Mouse (Mus musculus): ENCODE data around the gene Dnah11. TPM values are rescaled to one million over a fixed set of nuclear protein-coding genes. Genes with fewer than 3 reads are reported as not detected.

Gene Dnah11
- polyA plus RNA-seq, 1 experiment from 2014 or later: 0.29 TPM

- 80% methylated on average over 3 of the region's 3 CpGs for WGBS
- Histone ChIP-seq H3K9me3 (replicated peaks; ENCODE audit: control insufficient read depth, low read length) (no peaks in the 10 kb centered on the region), H3K27me3 (ENCODE audit: control insufficient read depth, insufficient read depth, low read length) (no peaks in the 10 kb centered on the region), H3K36me3 (replicated peaks; ENCODE audit: control insufficient read depth, insufficient read depth, low read depth, low read length) (no peaks in the 10 kb centered on the region), H3K4me1 (ENCODE audit: control insufficient read depth, insufficient read depth, low read length) (no peaks in the 10 kb centered on the region), H3K4me3 (ENCODE audit: low read depth, low read length) (no peak overlapping the region), H3K4me2 (ENCODE audit: low read depth, low read length) (no peak overlapping the region), H3K27ac (replicated peaks; ENCODE audit: low read depth, low read length) (no peak overlapping the region), H3K9ac (replicated peaks; ENCODE audit: low read length) (no peak overlapping the region)
- DNase-seq (ENCODE audit: low spot score) (no peak), ATAC-seq (replicated peaks; ENCODE audit: insufficient number of reproducible peaks, low FRiP score, low TSS enrichment, low read depth) (no peak)
These were observed 114.0 kb downstream of the Dnah11 start for GRCm38 (mm10) chr12:118084806-118085205.

DNA sequence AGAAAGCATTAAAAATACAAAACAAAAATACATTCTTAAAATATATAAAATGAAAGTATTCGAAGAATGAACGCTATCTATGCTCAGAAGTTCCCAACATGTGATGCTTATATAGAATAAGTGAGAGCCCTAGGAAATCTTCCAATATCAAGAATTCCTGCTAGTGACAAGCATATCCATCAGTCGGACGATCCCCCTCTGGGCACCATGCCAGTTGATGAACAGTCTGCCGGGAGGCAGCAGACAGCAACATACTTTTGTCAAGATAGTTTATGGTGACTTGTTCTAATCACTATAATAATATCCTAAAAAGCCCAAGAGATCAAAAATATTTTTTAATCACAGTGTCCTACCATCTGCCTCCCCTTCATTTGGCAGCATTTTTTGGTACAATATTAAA lies 114.7 kb downstream of the Dnah11 start:
- Histone ChIP-seq H3K4me1 (ENCODE audit: control insufficient read depth, insufficient read depth, low read length) (no peaks in the 10 kb centered on the region), H3K27me3 (ENCODE audit: control insufficient read depth, insufficient read depth, low read length) (no peaks in the 10 kb centered on the region), H3K4me3 (ENCODE audit: low read depth, low read length) (no peak overlapping the region), H3K27ac (replicated peaks; ENCODE audit: low read depth, low read length) (no peak overlapping the region), H3K9ac (replicated peaks; ENCODE audit: low read length) (no peak overlapping the region), H3K36me3 (replicated peaks; ENCODE audit: control insufficient read depth, insufficient read depth, low read depth, low read length) (no peaks in the 10 kb centered on the region), H3K4me2 (ENCODE audit: low read depth, low read length) (no peak overlapping the region), H3K9me3 (replicated peaks; ENCODE audit: control insufficient read depth, low read length) (no peaks in the 10 kb centered on the region)
- ATAC-seq (replicated peaks; ENCODE audit: insufficient number of reproducible peaks, low FRiP score, low TSS enrichment, low read depth) (no peak), DNase-seq (ENCODE audit: low spot score) (no peak)
- WGBS: 89% methylated on average over 5 of the region's 5 CpGs

DNA sequence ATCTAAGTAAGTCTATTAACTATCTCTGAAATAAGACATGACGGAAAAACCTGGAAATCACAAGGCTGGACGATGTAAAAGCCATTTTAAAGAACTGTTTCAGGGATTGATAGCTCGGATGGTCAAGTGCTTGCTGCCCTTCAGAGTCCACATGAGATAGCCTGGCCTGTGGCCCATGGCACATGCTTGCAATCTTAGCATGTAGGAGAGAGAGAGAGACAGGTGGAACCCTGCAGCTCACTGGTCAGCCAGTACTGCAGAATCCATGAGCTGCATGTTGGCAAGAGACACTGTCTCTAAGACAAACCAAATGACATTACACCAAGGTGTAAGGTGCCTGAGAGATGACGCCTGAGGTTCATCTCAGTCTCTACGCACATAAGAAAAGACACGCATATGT lies 118.4 kb downstream of the Dnah11 start:
- Histone ChIP-seq H3K4me3 (ENCODE audit: low read depth, low read length) (no peak overlapping the region), H3K4me1 (ENCODE audit: control insufficient read depth, insufficient read depth, low read length) (no peaks in the 10 kb centered on the region), H3K36me3 (replicated peaks; ENCODE audit: control insufficient read depth, insufficient read depth, low read depth, low read length) (no peaks in the 10 kb centered on the region), H3K9me3 (replicated peaks; ENCODE audit: control insufficient read depth, low read length) (no peaks in the 10 kb centered on the region), H3K9ac (replicated peaks; ENCODE audit: low read length) (no peak overlapping the region), H3K27me3 (ENCODE audit: control insufficient read depth, insufficient read depth, low read length) (no peaks in the 10 kb centered on the region), H3K4me2 (ENCODE audit: low read depth, low read length) (no peak overlapping the region), H3K27ac (replicated peaks; ENCODE audit: low read depth, low read length) (no peak overlapping the region)
- ATAC-seq (replicated peaks; ENCODE audit: insufficient number of reproducible peaks, low FRiP score, low TSS enrichment, low read depth) (no peak), DNase-seq (ENCODE audit: low spot score) (no peak)
- 92% methylated on average over 6 of the region's 6 CpGs for WGBS

- no peaks in the 10 kb centered on the region for H3K4me1 ChIP-seq (ENCODE audit: control insufficient read depth, insufficient read depth, low read length)
- H3K27me3 ChIP-seq (ENCODE audit: control insufficient read depth, insufficient read depth, low read length): no peaks in the 10 kb centered on the region
- no peak overlapping the region for H3K9ac ChIP-seq (replicated peaks; ENCODE audit: low read length)
- no peak overlapping the region for H3K4me2 ChIP-seq (ENCODE audit: low read depth, low read length)
- no peak overlapping the region for H3K27ac ChIP-seq (replicated peaks; ENCODE audit: low read depth, low read length)
- ATAC-seq (replicated peaks; ENCODE audit: insufficient number of reproducible peaks, low FRiP score, low TSS enrichment, low read depth) (no peak), DNase-seq (ENCODE audit: low spot score) (no peak)
- 85% methylated on average over 9 of the region's 9 CpGs for WGBS
- H3K4me3 ChIP-seq (ENCODE audit: low read depth, low read length): no peak overlapping the region
- no peaks in the 10 kb centered on the region for H3K9me3 ChIP-seq (replicated peaks; ENCODE audit: control insufficient read depth, low read length)
- H3K36me3 ChIP-seq (replicated peaks; ENCODE audit: control insufficient read depth, insufficient read depth, low read depth, low read length): no peaks in the 10 kb centered on the region
These were observed 120.3 kb downstream of the Dnah11 start for GRCm38 (mm10) chr12:118078434-118078989.

- DNase-seq (ENCODE audit: low spot score): no peak
- Histone ChIP-seq H3K27me3 (ENCODE audit: control insufficient read depth, insufficient read depth, low read length) (no peaks in the 10 kb centered on the region), H3K9me3 (replicated peaks; ENCODE audit: control insufficient read depth, low read length) (no peaks in the 10 kb centered on the region), H3K27ac (replicated peaks; ENCODE audit: low read depth, low read length) (no peak overlapping the region), H3K4me1 (ENCODE audit: control insufficient read depth, insufficient read depth, low read length) (no peaks in the 10 kb centered on the region), H3K4me2 (ENCODE audit: low read depth, low read length) (no peak overlapping the region), H3K4me3 (ENCODE audit: low read depth, low read length) (no peak overlapping the region), H3K9ac (replicated peaks; ENCODE audit: low read length) (no peak overlapping the region), H3K36me3 (replicated peaks; ENCODE audit: control insufficient read depth, insufficient read depth, low read depth, low read length) (no peaks in the 10 kb centered on the region)
- 81% methylated on average over 3 of the region's 3 CpGs for WGBS
- no peak for ATAC-seq (replicated peaks; ENCODE audit: insufficient number of reproducible peaks, low FRiP score, low TSS enrichment, low read depth)
These were observed 122.0 kb downstream of the Dnah11 start for GRCm38 (mm10) chr12:118076802-118077201.

DNA sequence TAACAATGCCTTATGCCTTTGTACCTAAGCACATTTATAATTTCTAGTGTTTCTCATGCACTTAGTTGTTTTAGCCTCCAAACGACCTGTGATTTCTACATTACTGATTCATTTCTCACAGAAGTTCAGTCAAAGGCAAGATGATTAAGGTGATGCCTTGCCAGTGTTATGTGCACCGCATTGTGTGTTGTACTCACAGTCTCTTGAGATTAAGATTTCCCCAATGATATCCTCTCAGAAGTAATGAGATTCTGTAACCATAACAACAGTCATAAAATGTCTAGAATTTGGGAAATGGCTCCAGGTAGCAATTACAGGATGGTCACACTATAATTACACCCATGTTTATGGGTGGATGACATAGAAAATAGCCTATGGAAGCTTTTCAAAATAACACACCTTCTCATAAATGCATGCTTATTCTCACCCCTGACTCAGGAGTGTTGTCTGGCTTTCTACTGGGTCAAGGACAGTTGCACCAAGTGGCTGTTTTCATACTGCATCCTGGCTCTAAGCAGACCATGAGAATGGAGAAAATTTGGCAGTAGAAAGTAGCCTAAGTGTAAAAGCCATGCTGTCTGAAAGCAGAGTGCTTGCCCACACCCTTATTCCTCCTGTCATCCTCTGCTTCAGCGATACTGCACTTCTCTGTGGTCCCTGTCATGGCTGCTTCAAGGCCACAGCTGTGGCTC lies 126.5 kb downstream of the Dnah11 start:
- Histone ChIP-seq H3K36me3 (replicated peaks; ENCODE audit: control insufficient read depth, insufficient read depth, low read depth, low read length) (no peaks in the 10 kb centered on the region), H3K27ac (replicated peaks; ENCODE audit: low read depth, low read length) (no peak overlapping the region), H3K4me2 (ENCODE audit: low read depth, low read length) (no peak overlapping the region), H3K27me3 (ENCODE audit: control insufficient read depth, insufficient read depth, low read length) (no peaks in the 10 kb centered on the region), H3K9me3 (replicated peaks; ENCODE audit: control insufficient read depth, low read length) (no peaks in the 10 kb centered on the region), H3K4me1 (ENCODE audit: control insufficient read depth, insufficient read depth, low read length) (no peaks in the 10 kb centered on the region), H3K4me3 (ENCODE audit: low read depth, low read length) (no peak overlapping the region), H3K9ac (replicated peaks; ENCODE audit: low read length) (no peak overlapping the region)
- DNase-seq (ENCODE audit: low spot score) (no peak), ATAC-seq (replicated peaks; ENCODE audit: insufficient number of reproducible peaks, low FRiP score, low TSS enrichment, low read depth) (no peak)
- 71% methylated on average over 3 of the region's 3 CpGs for WGBS

- Histone ChIP-seq H3K27me3 (ENCODE audit: control insufficient read depth, insufficient read depth, low read length) (no peaks in the 10 kb centered on the region), H3K4me1 (ENCODE audit: control insufficient read depth, insufficient read depth, low read length) (no peaks in the 10 kb centered on the region), H3K36me3 (replicated peaks; ENCODE audit: control insufficient read depth, insufficient read depth, low read depth, low read length) (no peaks in the 10 kb centered on the region), H3K27ac (replicated peaks; ENCODE audit: low read depth, low read length) (no peak overlapping the region), H3K9me3 (replicated peaks; ENCODE audit: control insufficient read depth, low read length) (no peaks in the 10 kb centered on the region), H3K9ac (replicated peaks; ENCODE audit: low read length) (no peak overlapping the region), H3K4me2 (ENCODE audit: low read depth, low read length) (no peak overlapping the region), H3K4me3 (ENCODE audit: low read depth, low read length) (no peak overlapping the region)
- DNase-seq (ENCODE audit: low spot score) (no peak), ATAC-seq (replicated peaks; ENCODE audit: insufficient number of reproducible peaks, low FRiP score, low TSS enrichment, low read depth) (no peak)
- 91% methylated on average over 1 of the region's 1 CpGs for WGBS
These were observed 127.2 kb downstream of the Dnah11 start for GRCm38 (mm10) chr12:118071667-118072066.

DNA sequence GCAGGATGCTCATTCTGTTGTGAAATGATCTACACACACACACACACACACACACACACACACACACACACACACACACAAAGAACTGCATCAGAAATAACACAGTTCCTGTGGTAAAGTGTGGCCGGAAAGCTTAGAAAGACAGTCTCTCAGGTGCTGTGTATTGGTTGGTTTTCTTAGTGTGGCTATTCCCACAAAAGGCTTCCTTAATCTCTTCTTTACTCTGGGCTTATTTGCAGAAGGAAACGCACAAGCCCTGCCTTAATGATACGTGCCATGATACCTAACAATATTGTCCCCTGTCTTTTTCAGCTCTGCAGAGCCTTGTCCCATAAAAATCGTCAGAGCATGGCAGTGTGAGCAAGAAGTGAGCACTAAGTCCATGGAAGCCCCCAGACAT lies 130.1 kb downstream of the Dnah11 start:
- H3K9ac ChIP-seq (replicated peaks; ENCODE audit: low read length): no peak overlapping the region
- no peaks in the 10 kb centered on the region for H3K36me3 ChIP-seq (replicated peaks; ENCODE audit: control insufficient read depth, insufficient read depth, low read depth, low read length)
- H3K27me3 ChIP-seq (ENCODE audit: control insufficient read depth, insufficient read depth, low read length): no peaks in the 10 kb centered on the region
- H3K4me2 ChIP-seq (ENCODE audit: low read depth, low read length): no peak overlapping the region
- H3K27ac ChIP-seq (replicated peaks; ENCODE audit: low read depth, low read length): no peak overlapping the region
- DNase-seq (ENCODE audit: low spot score) (no peak), ATAC-seq (replicated peaks; ENCODE audit: insufficient number of reproducible peaks, low FRiP score, low TSS enrichment, low read depth) (no peak)
- WGBS: 80% methylated on average over 4 of the region's 4 CpGs
- H3K4me1 ChIP-seq (ENCODE audit: control insufficient read depth, insufficient read depth, low read length): no peaks in the 10 kb centered on the region
- no peaks in the 10 kb centered on the region for H3K9me3 ChIP-seq (replicated peaks; ENCODE audit: control insufficient read depth, low read length)
- no peak overlapping the region for H3K4me3 ChIP-seq (ENCODE audit: low read depth, low read length)

All from embryonic facial prominence, embryonic 11.5 days (tissue).